Mouse (Mus musculus): ENCODE measurements around the gene Gstm6. TPM values are rescaled to one million over a fixed set of nuclear protein-coding genes. Genes with fewer than 3 reads are reported as not detected.
"Not testable (repeated sequence)": the region's sequence is repeated elsewhere in the genome, so short reads cannot be mapped to it uniquely, and the experiment has no call there.

Gstm6 gene
- total RNA-seq, 2 experiments from 2014 or later, result 3.6 to 7.2 TPM

DNA sequence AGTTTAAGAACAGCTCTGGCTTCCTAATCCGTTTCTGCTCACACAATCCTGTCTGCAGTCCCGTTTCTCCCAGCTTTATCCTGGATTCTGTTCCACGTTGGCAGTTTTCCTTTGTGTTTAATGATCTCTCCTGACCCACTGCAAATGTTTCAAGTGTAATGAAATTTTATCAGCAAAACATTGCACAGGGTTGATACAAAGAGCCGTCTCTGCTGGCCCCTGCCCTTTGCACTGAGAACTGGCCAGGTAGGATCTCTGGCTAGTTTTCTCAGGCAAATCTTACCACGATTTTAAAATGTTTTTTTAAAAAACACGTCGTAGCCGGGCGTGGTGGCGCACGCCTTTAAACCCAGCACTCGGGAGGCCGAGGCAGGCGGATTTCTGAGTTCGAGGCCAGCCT is 26.9 kb downstream of the Gstm6 start:
- intact Hi-C loops (cut with DNase I), result loop anchor here (5.0 kb wide), 2 partner anchors 146 to 219 kb away; partner anchors contain the start of gene Ahcyl1
- no peak for DNase-seq (ENCODE audit: extremely low spot score in 1 of 2, low spot score in 2 of 2)

DNA sequence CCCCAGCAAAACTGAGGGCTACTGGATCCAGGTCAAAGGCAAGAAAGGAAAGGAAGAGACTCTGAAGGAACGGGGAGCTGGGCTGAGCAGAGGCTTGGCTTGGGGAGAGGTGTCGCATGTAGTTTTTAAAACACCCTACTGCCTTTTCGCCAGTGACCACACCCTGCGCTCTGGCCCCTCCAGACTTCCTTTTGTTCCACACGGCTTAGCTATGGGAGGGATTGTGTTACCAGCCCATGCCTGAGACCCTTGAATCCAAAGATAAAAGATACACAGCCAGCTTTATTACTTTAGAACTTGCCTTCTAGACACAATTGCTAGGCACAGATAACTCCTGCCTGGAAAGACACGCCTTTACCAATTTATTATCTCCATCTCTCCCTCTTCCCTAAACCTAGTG is 37.6 kb downstream of the Gstm6 start:
- no peak for DNase-seq (ENCODE audit: extremely low spot score in 1 of 2, low spot score in 2 of 2)
- intact Hi-C loops (cut with DNase I), result no loop called here

DNA sequence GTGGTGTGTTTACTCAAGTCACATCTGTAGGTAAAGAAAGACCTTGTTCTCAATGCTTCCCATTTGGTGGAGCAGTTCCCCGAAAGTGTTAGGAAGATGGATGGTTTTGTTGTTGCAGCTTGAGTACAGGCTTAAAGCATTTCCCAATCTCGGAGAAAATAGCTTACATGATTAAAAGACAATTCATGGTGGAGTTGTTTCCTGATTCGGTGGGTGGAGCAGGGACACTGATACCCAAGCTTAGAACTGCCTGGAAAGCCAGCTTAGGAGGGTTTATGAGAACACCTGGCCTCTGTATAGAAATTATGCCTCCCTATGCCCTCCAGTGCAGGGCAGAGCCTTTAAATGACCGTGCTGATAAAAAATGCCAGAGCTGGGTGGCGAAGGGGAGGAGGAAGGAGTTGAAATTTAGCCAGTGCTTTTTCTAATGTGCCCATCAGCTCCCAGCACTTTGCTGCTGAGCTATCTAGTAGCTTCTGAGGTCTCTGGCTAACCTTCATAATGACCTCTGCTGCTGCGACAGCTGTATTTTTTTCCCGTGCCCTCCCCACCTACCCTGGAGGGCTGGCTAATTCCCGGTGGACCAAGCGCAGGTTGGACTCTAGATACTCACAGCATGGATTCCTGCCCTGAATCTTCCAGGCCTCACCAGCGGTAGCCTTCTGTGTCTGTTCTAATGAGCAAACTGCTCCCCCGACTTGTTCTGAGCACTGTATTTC is 42.4 kb downstream of the Gstm6 start:
- DNase-seq (ENCODE audit: extremely low spot score in 1 of 2, low spot score in 2 of 2), result no peak
- intact Hi-C loops (cut with DNase I), result no loop called here

DNA sequence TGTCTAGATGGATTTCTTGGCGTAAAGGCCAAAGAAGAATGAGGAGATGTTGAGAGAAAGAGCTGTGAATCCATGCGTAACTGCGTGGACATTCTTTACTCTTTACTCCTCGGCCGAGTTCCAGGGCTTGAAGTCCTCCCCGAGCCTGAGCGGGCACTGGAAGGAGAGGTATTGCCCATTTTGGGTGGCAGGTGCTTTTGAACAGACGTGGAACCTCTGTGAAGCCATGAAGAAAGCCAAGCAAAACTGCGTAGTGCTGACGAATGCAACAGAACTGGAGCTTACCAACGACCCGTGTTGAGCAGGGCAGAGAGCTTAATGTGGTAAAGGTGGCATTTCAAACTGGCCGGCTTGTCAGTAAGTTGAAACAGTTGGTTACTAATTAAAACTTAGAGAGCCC is 44.9 kb downstream of the Gstm6 start:
- DNase-seq (ENCODE audit: extremely low spot score in 1 of 2, low spot score in 2 of 2), result no peak
- intact Hi-C loops (cut with DNase I), result no loop called here

DNA sequence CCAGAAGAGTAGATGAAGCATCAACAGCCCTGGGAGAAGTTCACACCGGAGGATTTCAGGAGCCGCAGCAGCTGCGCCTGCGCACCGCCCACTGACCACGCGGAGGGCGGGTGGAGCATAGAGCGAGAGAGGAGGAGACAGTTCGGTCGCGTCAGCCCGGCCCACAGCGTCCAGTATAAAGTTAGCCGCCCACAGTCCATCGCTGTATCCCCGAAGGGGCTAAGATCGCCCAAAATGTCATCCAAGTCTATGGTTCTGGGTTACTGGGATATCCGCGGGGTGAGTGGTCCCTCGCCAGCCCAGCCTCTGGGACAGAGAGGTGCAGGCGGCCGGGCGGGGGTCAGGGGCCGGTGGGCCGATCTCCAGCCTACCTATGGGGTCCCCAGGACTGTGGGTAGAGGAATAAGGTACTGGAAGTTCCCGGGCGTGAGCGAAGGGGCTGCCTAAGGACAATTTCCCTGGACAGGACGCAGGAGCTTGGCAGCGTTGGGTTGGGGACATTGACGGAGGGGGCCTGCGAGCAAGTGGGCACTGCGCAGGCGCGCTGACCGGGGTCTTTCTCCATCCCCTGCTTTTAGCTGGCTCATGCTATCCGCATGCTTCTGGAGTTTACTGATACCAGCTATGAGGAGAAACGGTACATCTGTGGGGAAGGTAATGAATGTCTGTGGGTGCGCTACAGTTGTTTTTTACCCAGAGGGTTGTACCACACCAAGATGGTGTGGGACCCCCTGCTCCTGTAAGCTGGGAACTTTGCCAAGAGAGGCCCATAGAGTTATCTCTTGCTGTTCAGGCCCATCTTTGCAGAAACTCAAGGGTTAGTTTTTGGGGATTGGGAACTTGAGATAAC is 47.6 kb downstream of the Gstm6 start, which contains the start of gene Gstm5:
Gene Gstm5 (plus strand): TSS at position 102 of the 850 bp plus-strand sequence.
- intact Hi-C loops (cut with DNase I), result no loop called here
- peak; percentile 81 to 94 for DNase-seq (ENCODE audit: extremely low spot score in 1 of 2, low spot score in 2 of 2)

DNA sequence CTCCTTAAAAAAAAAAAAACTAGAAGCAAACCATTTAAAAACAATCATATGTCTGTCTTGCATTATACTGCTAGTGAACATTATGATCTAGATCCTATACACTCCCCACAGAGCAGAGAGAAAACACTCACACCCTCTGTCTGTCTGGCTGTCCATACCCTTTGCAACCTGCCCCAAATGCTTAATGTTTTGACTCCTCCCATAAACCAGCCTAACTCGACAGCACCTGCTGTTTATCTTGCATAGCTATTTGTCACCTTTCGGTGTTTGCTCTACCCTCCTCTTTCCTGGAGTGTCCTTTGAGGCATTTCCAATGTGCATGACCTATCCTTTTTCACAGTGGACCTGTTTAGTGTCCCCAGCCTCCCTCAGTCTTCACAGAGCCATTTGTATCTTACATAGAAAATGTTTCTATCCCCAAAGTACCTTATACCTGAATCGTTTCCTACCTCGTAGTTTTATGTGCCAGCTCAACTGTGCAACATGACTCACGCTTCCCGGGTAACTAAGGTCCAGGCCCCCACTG is 48.3 kb downstream of the Gstm6 start:
- no peak for DNase-seq (ENCODE audit: extremely low spot score in 1 of 2, low spot score in 2 of 2)
- intact Hi-C loops (cut with DNase I), result no loop called here

DNA sequence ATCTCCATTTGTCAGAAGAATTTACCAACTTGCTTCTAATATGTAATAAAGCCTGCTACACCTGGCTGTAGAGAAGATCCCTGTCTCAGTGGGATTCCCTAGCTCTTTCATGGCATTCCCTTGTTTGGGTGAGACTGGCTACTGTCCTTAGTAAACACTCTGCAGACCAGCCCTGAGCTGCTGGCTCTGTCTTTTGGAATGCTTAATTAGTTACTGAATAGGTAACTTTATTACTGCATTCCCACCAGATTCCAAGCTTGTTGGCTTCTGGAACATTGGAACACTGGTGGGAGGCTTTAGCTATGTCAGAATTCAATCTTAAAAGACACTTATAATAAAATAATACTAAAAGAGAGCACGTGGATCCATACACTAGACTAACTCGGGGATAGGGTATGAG is 54.3 kb downstream of the Gstm6 start:
- intact Hi-C loops (cut with DNase I); DNase-seq (ENCODE audit: extremely low spot score in 1 of 2, low spot score in 2 of 2): not testable (repeated sequence)

Other genes starting within 250 kb of the Gstm6 start
- gene Ahcyl1, start 247.2 kb downstream of the Gstm6 start, total RNA-seq (2021), result 100 to 1,000 TPM; 246 to 267 TPM
- 1 to 10 TPM; 7.5 to 8.3 TPM for gene Csf1, start 183.3 kb downstream of the Gstm6 start, total RNA-seq (2021)
- not detected for gene Eps8l3, start 66.5 kb downstream of the Gstm6 start, total RNA-seq (2021)
- gene Gstm5, start 47.9 kb downstream of the Gstm6 start, total RNA-seq (2021), result 100 to 1,000 TPM; 138 to 141 TPM
- gene Gstm7, start 11.9 kb downstream of the Gstm6 start, total RNA-seq (2021), result 10 to 100 TPM; 44.2 TPM
- gene Gstm3, start 25.5 kb upstream of the Gstm6 start, total RNA-seq (2021), result not detected
- gene Gstm2, start 42.7 kb upstream of the Gstm6 start, total RNA-seq (2021), result 1 to 10 TPM; 2.5 to 3.7 TPM
- gene Gstm1, start 74.2 kb upstream of the Gstm6 start, total RNA-seq (2021), result 10 to 100 TPM; 54.5 to 67.8 TPM
- gene Gstm4, start 101.1 kb upstream of the Gstm6 start, total RNA-seq (2021), result 10 to 100 TPM; 13.2 to 13.5 TPM
- gene Ampd2, start 142.9 kb upstream of the Gstm6 start, total RNA-seq (2021), result 10 to 100 TPM; 51.8 to 53.7 TPM
- not detected for gene Gnat2, start 149.0 kb upstream of the Gstm6 start, total RNA-seq (2021)
- 10 to 100 TPM; 46.6 to 50.9 TPM for gene Gnai3, start 202.4 kb upstream of the Gstm6 start, total RNA-seq (2021)
- 10 to 100 TPM; 20.4 to 21.3 TPM for gene Gpr61, start 211.1 kb upstream of the Gstm6 start, total RNA-seq (2021)
- gene Amigo1, start 242.6 kb upstream of the Gstm6 start, total RNA-seq (2021), result 10 to 100 TPM; 36.4 to 38.5 TPM